Mouse (Mus musculus): Measurements from ENCODE around the gene Dnmt3a.

GRCm38 (mm10) chr12:3864208-3864607 lies 58.4 kb downstream of the Dnmt3a start:
- TF ChIP-seq CTCF (conservative IDR thresholded peaks at IDR 0.05; ENCODE audit: insufficient read depth, insufficient read length, low read depth, low read length) (no peak), POLR2A (IDR thresholded peaks at IDR 0.05; ENCODE audit: low read depth, low read length) (no peak)
